Mouse (Mus musculus) gastrocnemius, postnatal 4 days (tissue): ENCODE measurements around the gene Iqck. TPM values are rescaled to one million over a fixed set of nuclear protein-coding genes. Genes with fewer than 3 reads are reported as not detected.

Experiments
- DNase-seq, 2 experiments: peaks; one replicate each; pipeline ENCODE4 v3.0.0; 2021 to 2022; ENCODE audit warnings: low spot score in 2 of 2, mixed read lengths in 2 of 2
- total RNA-seq, 2 experiments: library from RNA; stranded (reverse); gene quantifications; 2 replicates each; pipeline ENCODE4 v1.2.3; 2021

The Iqck gene
- total RNA-seq, 2 experiments from 2014 or later = 0.73 to 1.6 TPM

DNA sequence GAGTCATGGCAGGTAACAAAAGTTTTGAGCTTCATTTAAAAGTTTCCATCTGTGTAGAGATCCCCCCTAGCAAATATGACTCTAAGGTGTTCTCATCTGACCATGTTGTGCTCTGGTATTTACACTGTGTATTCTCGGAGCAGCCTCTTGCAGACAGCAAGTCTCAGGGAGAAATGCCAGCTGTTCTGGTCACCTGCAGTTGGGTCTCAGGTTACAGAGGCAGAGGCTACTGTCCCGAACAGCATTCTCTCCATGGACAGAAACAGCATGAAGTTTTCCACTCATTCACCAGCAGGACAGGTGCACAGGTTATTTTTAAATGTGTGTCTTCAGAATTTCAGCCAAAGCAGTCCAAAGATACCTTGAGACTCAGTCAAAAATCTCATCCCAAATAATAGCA, 89.3 kb downstream of the Iqck start:
- DNase-seq = no peak

DNA sequence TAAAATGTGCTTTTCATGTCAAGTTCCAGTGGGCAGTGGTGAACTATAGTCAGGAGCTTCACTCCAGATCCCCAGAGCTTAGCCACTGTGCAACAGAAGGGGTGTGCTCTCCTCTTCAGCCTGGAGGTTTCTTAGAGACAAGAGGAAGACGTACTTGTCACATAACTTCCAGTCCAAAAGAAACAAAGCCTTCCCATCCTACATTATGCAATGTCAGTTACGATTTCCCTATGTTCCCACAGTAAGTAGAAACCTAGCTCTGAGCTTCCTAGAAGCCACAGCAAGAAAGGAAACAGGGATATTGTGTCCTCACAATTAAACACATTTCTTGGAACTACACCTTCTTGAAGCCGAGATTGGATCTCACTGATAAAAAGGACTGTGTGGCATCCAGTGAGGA, 91.7 kb downstream of the Iqck start:
- DNase-seq = no peak

DNA sequence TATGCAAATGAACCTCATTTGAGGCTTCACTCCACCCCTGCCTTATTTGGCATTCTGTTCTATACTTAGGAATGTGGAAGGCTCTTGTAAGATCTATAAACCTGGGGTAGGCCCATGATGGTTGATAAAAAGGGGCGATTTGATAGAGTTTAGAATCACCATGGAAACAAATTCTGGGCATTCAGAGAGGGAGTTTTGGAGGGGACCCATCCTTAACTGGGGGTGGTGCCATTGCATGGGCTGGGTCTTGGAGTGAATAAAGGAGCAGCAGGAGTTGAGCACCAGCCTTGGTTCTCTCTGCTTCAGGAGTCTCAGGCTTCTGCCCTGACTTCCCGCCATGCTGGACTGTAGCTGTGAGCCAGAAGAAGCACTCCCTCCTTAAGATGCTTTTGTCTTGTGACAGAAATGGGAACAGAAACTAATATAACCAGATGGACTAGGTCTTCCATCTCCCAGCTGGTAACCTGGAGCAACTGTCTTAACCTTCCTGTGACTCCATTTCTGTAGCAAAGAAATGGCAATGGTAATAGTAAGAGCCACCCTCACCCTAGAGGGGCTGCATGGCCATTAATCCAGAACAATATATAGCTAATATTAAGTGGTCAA, 93.2 kb downstream of the Iqck start:
- DNase-seq = no peak

DNA sequence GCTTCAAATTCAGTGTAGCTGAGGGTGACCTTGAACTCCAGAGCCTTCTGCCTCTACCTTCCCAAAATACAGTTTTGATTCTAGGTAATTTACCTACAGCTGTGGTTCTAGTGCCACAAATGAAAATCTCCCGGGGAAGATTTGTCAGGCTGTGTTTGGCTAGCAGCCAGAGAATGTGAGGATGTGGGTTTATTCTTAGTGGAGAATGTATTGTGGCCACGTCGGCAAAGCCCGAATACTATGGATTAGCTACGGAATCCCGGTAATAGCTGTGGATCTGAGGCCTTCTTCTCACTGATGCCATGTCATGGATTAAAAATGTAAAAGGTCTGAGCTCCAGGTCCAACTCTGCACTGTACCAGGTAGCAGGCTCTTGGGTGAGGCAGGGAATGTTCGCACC, 94.2 kb downstream of the Iqck start:
- no peak for DNase-seq

DNA sequence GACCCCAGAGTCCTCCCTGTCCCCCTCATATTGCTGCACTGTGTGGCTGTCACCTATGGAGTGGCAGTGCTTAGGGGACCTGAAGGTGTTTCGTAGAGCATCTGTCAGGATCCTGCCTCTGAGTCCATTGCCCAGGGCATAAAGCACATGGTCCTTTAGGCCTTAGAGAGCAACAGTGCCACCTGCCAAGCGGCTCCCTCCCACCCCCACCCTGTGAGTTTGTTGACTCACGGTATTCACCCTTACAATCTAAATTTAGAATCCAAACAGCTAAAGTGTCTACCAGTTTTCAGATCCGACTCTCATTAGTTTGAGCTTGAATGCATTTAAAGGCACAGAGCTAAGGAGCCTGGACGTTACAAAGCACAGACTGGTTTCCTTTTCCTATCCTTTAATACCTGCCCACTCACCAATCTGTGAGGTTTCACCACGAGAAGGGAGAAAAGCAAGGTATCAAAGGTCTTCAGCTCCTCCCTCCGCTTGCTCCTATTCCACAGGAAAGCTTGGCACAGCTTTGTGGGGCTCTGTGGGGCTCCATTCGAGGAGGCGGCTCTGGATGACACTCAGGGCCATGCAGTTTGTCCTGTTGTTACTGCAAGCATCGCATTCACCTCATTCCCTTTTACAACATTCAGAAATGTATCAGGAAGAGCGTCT, 98.2 kb downstream of the Iqck start:
- no peak for DNase-seq

DNA sequence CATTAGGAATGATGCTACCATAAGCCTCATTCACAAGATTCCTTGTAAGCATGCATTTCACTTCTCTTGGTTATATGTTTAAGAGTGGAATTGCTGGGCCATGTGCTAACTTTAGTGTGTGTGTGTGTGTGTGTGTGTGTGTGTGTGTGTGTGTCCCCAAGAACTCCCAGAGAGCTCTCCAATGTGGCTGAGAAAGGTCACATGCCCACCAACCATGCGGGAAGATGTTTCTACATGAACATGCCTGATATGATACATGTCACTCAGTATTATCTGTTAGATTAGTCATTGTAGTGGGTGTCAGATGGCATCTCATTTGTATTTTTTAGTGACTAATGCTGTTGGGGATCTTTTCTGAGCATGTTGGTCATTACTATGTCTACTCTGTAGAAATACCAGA, 99.4 kb downstream of the Iqck start:
- DNase-seq = no peak

DNA sequence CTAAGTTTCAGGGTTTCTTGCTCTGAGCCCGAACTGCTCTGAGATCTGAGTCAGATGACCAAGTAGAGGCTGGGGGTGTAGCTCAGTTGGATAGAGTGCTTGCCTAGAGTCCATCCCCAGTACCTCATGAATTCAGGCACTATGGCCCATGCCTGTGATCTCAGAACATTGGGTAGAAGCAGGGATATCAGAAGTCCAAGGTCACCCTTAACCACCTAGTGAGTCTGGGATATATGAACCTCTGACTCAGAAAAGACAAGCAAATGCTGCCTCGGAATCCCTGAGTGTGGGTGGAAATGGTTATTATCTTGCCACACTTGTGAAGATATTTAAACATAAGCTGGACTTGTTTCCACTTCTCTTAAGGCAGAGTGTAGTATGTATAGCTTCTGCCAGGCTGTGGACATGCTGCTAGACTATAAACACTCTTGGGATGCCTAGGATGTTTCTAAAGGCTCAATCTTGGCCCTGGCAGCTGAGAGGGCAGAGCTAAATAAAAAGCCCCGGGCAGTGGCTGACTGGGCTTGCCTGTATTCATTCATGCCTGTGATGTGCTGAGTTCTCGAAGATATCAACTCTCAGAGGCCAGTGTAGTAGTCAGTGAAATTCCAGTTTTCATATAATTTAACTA, 101.2 kb downstream of the Iqck start:
- no peak for DNase-seq

DNA sequence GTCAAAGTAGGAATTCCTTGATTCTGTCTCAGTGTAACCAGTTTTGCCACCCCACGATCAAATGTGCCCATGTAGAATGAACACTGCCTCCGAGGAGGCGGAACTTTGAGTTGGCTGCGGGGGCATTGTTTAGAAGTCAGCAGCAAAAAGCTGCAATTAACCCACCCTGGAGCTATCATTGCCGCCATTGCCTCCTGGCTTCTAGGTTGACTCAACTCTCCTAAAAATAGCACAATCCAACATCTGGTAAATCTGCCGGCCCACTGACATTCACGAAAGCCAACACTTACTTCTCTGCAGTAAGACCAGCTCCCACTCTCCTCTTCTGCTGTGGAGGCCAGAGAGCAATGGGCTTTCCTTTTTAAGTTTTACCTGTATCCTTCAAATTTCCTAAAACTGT, 103.7 kb downstream of the Iqck start:
- DNase-seq = no peak

DNA sequence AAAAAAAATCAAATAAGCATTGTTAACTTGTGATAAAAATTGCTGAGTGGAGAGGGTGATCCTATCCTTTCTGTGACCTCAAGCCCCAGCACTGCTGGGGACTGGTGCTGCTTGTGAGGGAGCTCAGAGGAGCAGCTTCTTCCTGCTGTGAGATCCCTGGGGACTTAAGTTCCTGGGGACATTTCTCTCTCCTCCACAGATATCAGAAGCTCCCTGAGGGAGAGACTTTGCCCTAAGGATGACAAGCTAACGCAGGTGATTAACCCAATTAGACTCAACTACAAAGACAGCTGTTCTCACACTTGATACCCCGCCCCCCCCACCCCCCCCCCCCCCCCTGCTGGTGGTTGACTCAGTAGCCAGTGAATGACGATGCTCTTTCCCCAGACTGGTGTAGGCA, 109.2 kb downstream of the Iqck start:
- no peak for DNase-seq

DNA sequence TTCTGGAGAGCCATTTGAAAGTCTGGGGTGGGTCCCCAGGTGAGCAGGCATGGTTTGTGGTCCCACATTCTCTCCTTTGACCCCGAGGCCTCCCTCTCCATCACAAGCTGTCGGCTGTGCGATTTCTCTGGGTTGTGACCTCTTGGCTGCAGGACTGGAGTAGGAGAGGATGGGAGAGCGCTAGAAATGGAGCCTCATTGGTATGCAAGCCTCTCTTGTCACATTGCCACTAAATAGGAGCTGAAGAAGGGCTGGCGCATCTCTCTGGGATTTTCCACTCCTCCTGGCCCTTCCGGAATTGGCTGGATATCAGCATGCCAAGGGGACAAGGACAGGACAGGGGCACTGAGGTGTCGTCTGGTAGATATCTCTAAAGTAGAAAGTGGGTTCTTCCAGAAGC, 109.6 kb downstream of the Iqck start:
- no peak for DNase-seq

DNA sequence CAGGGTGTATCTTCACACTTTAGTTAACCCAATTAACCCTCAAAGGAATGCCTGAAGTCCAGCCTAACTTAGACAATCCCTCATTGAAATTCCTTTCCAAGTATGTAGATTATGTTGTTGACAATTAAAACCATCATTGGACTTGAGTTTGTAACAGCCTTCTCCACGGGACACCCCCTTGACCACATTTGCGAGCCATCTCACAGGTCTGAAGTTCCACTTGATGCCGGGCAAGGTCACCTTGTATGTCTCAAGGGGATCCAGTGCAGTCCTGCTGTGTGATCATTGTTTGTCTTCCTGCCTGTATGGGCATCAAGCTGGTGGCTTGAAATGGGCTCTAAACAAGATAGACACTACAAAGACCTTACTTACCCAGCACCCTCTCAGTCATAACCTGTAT, 113.3 kb downstream of the Iqck start:
- DNase-seq = no peak

DNA sequence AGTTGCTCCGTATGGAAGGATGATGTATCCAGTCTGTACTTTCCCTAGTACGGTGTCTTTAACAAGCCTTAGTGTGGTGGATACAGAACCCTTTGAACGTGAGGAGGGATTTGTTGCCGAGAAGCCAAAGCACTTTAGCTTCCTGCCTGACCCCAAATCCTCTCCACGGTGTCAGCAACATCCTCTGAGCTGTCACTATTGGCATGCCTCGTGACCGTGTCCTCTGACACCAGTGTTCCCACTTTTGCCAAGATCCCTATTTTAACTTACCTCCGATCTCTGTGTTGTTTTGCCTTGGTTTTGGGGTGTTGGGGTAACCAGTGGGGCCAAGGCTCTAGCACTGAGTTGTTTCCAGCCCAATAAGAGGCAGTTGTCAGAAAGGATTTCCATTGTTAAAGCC, 115.9 kb downstream of the Iqck start:
- no peak for DNase-seq

DNA sequence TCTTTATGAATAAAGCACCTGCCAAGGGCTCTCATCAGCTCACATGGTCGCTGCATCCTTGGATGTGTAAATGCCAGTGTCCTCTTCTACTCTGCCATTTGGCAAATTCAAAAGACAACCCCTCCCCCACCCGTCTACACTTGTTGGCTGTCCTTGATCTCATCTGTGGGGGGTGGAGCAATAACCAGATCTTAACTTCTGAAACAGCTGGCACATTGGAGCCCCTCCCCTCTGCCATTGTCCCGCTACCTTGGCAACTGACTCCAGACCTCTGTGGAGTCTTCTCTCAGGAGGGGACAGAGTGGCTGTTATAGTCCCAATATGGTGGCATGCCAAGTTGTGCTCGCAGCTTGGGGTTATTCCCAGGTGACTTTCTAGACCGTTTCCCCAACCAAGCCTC, 116.8 kb downstream of the Iqck start:
- DNase-seq = no peak

DNA sequence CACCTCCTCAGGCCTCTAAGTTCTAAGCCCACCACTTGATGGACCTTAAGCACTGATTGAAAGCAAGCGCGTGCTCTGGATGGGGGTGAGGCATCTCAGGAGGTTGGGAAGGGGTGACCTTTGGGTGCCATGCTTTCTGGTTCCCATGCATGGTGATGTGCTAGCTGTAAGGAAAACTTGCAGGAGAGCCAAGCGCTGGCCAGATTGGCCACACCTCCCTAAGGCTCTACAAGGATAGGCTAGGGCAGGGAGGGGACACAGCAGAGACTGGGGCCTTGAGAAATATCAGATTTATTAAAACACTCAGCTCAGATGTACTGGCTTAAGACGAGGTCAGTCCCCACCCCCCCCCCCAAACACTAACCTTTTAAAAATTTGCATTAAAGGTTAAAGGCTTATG, 117.8 kb downstream of the Iqck start:
- DNase-seq = no peak

DNA sequence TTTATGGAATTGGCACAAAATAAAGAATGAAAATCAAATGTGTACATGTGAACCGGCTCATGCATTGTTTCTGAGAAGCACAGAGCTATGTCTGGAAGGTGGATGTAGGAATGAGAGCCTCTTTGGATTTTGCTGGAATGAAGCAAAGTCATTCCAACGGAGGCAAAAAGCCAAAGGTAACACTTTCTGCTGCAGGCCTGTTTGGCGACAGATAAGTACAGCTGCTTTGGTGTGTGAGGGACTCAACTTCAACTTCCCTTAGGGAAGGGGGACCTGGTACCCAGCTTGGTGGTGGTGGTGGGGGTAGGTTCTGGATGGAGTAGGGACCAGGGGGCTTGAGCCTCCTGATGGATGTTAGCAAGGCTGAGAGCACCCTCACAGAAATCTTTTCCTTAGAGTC, 120.3 kb downstream of the Iqck start:
- no peak for DNase-seq

DNA sequence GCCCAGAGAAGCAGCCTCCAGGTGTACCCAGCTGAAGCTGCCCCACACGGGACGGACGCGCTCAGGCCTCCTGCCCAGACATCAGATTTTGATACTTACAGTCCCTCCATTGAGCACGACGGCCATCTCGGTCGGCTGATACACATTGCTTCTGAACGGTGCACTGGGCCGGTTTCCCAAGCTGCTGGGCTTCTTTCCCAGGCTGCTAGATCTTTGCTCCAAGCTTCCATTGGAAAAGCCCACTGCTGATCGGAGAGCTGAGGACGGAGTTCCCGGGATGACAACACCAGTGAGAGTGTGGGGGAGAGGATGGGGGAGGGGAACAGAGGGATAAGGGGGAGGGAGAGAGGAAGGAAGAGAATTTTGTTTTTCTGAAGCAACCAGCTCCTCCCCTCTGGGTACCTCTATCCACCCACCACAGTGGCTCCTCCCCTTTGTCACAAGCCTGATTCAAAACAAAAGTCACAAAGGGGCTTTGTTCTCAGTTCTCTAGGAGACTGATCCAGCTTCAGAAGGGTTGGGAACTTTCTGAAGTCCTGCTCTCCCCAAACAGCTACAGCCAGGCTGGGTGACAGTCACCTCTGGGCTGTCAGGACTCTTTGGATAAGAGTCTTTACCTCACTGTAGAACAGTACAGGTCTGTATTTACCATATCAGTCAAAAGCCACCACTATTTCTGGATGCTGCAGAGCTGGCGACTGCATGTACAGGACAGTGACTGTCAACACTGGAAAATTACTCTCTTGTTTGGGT, 121.0 kb downstream of the Iqck start:
- peak; percentile 44 to 75 for DNase-seq

DNA sequence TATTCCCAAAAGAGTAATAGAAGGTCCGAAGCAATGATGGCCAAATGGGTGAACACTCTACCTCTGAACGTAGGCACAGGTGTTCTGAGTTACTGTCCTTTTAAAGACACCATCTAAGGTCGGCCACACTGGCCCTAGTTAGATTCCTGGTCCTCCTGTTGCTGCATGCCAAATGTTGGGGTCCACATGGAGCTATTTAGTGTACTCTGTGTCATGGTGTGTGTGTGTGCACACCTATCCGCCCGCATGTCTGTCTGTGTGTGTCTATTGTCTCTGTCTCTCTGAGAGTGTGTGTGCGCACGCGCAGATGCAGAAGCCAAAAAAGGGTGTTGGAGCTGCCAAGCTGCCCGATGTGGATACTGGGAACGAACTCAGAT, 121.6 kb downstream of the Iqck start:
- no peak for DNase-seq

DNA sequence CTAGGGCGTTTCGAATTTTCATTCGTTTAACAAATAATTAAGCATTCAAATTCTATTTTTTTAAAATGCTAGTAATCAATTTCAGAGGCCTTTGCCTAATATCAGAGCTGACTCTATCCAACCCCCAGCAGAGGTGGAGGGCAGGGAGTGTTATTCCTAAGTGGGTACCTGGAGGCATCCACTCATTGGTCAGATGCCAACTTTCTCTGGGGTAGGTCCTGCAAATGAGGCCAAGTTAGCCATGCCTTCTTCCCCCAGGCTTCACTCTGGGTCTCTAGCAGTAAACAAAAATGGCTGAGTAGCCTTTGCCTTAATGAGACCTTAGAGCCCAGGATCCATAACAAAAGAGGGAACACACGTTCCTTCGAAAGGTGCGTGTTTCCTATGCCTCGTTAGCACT, 123.6 kb downstream of the Iqck start:
- DNase-seq = no peak

DNA sequence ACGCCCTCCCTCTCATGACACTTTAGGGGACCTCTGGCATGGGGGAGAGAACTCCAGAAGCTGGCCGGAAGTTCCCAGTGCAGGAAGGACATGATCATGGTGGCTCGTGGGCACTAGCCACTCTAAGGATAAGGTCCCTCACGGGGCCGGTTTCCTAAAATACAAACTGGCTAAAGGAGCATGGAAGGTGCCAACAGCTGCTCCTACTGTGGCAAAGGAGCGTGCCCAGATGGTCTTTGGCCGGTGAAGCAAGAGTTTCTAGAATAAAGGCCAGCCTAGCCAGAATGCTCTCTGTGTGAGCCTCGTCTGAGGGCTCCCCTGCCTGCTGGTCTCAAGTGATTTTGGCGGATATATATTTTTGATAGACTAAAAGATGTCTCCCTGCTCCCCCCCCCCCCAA, 124.2 kb downstream of the Iqck start:
- no peak for DNase-seq

DNA sequence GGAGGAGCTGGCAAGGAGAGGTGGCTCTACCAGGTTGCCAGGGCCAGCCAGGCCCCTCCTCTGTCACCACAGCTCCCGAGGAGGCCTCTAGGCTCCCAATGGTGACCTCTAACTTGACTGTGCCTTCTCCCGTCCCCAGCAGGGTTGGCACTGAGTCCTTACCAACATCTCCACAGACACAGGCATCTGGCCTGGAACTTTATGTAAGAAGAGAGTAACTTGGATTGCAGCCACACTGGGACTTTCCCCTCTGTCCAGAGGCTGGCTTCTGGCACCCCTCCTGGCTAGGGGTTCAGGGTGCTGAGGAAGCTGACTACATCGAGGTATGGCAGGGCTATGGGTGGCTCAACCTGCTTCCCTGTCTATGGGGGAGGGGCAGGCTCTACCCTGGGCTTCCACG, 125.8 kb downstream of the Iqck start:
- DNase-seq = peak in 1 of 2 experiments; percentile 42

DNA sequence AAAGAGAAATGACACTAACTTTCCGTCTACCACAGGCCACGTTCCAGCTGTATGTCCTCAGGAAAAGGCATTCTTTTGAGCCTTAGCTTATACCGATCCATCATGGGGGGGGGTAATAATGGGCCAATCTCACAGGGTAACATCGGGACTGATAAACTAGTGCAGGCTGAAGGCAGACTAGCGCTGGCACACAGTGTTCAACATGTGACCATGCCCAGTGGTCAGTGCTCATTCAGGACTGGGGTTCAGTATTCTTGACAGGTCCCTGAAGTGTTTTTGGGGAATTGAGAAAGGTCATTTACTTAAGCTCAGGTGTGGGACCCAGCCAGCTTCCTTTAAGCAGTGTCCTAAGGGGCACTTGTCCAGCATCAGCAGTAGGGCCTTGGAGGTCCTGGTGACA, 126.3 kb downstream of the Iqck start:
- no peak for DNase-seq

DNA sequence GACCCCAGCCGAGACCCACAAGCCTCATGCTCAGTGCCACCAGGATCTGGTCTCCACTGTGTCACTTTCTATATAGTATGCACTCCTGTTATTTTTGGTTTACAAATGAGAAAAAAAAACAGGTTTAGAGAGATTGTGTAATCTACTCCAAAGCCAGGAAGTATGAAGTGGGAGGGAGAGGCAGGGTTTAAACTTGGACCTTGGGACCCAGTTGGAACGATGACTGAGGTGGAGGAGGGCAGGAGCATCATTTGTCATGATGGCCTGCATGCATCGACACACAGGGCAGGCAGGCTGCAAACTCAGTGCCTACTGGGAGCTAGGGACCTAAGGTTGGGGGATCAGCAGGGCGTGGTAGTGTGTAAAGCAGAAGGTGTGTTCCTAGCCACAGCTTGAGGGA, 127.0 kb downstream of the Iqck start:
- no peak for DNase-seq
